Mouse (Mus musculus): ENCODE data around the gene Mettl1. TPM values are rescaled to one million over a fixed set of nuclear protein-coding genes. Genes with fewer than 3 reads are reported as not detected.

Mettl1 gene
- polyA plus RNA-seq (2014; fragmentation: Illumina TruSeq; extraction: RNeasy Lipid Tissue Mini Kit (QIAGEN cat#74804)) = 4.7 TPM

DNA sequence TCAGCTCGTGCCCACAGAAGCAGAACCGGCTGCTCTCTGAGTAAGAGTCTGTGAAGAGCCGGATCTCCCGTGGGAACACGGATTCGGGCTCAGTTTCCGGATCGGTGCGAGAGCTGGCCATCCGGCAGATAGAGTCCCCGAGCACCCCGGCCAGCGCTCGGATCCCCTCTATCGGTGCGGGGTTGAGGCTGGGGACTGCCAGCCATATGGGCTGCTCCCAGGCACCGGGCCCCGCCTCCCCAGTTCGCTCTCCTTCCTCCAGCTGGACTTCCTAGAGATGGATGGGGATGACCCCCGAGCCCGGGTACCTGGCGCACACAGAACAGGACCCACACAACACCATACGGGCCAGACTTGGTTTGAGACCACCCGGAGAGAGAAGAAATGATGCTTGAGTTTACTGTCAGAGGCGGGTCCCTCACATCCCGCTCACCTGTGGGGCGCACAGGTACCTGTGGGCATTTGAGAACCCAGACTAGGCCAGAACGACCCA, at the start of gene Mettl1, which contains the start of gene Eef1akmt3:
Gene Mettl1, plus strand, starts transcription at position 141 of the 493 bp plus-strand sequence.
Gene Eef1akmt3, minus strand, starts transcription at position 240 of the 493 bp plus-strand sequence.

DNA sequence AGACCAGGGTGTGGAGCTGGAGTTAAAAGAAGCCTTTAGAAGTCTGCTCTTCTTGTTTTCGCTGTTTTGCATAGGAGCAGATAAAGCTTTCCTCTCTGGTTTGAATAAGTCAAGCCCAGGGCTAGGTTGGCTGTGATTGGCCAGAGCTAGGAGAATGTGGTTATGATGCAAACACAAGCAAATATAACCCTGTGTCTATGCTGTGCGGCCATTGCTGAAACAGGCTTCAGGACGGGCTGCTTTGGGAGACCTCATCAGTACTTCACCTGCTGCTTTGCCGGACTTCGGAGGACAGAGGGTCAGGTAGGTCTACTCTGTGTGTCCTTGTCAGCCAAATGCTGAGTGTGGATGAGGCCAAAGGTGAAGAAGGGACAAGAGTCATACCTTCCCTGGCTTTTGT, 40.7 kb upstream of the Mettl1 start, which contains the start of gene Avil:
Gene Avil, plus strand, starts transcription at position 181 of the 400 bp plus-strand sequence.

DNA sequence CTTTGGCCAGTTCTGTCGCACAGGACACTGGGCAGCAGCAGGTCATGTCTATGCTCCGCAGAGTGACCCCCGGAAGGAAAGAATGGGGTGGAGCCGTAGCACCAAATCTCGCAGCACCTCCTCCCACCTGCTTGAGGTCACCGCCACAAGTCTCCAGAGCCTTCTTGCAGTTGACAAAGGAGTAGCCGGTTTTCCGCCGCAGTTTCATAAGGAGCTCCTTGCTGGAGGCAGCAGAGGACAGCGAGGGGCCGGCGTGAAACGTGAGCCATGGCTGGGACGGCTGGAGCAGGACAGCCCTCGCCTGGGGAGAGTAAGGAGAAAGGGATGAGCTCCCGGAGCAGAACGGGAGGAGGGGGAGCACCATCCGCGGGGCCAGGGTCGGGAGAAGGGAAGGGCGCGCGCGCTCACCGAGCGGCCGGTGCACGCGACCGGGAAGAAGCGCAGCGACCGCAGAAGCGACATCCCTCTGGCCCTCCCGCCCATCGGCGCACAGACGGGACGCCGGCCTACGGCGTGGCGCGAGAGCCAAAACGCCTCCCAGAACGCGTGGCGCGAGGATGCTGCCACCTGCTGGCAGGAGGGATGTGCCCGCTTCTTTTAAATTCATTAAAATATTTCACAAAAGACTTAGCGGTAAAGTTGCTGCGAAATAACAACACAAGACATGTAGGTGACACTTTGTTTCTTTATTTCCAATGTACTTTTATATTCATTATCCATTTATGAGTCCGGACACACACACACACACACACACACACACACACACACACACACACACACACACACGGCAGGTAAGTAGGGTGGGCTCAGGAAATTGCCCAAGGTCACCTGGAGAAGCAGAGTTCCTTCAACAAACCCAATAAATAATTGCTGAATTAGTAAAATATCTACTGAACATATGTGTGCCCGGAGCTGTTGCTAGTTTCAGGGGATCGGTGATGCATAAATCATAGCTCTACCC, 10.6 kb upstream of the Mettl1 start, which contains the start of gene Tsfm:
Gene Tsfm, minus strand, starts transcription at position 505 of the 961 bp plus-strand sequence.

DNA sequence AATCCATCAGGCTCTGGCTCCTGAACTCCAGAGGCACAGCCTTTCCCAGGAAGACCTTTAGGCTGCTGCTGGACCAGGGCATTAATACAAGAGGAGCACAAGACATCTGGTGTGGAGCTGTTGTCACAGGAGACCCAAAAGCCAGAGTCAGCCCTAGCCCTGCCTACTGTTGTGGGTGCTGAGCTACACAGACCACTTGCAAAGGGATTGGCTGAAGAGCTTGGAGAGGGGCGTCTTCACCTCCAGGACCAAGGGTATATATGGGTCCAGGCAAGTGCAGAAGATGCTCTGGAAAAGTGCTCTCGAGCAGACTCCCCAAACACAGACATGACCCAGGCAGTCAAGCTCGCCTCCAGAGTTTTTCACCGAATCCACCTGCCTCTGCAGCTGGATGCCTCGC, 6.7 kb downstream of the Mettl1 start, which contains the start of gene Cyp27b1:
Gene Cyp27b1, plus strand, starts transcription at position 297 of the 400 bp plus-strand sequence.

DNA sequence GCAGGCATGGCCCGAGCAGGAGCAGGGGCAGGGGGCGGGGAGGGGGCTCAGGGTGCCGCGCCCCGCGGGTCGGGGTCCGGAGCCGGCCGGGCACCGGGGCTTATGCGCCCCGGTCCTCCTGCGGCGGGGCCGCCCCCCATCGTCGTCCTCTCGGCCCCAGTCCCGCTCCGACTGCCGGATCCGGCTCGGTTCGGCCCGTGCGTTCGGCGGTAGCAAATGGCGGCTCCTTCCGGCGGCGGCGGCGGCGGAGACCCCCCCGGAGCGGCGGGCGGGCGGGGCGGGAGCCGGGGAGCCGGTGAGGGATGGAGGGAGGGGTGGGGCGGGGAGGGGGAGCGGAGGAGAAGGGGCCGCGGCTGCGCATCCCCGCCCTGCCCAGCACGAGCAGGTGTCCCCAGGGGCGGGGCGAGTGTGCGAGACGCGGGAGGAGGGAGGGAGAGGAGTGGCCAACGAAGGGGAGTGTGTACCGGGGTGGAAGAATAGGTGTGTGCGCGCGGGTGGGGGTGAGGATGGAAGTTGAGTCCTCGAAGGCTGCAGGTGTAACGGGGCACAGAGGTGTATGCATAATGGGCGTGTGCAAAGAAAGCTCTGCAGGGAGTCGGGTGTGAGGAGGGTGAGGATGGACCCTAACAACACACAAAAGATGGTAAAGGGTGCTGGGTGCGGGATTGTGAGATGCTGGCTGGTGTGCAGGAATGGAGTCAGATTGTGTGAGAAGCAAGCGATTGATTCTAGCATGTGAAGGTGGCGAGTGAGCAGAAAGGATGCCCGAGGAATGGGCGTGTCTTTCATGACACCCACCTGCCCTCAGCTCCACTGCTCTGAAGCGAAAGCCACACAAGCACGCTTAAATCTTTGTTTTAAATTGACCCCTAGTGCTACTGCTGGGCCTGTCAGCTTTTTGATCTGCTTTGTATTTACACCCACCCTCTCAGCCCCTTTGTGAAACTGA, 19.0 kb downstream of the Mettl1 start, which contains the start of gene March9:
Gene March9, minus strand, starts transcription at position 217 of the 949 bp plus-strand sequence.

DNA sequence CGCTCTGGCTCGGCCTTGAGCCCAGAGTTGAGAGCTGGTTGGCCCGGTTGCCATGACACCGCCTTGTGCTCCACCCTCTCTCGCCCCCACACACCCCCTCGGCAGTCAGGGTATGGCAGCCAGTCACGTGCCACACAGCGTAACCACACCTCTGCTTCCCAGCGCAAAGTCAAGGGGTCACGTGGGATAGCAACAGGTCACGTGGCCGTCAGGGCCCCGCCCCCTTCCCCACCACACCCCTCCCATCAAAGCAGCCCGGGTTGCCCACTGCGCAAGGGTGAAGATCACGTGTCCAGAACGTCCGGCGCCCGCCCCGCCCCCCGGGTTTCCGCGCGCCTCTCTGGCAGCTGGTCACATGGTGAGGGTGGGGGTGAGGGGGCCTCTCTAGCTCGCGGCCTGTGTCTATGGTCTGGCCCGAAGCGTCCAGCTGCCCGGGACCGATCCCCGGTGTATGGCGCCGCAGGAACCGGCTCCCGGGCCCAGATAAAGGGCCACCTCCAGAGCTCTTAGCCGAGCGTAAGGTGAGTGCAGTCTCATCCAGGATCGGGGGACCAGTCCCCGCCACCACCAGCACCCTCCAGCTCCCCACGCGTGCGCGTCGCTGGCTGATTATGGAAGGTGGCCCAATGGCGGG, 22.1 kb downstream of the Mettl1 start, which contains the start of gene Cdk4:
Gene Cdk4, plus strand, starts transcription at position 296 of the 634 bp plus-strand sequence.

DNA sequence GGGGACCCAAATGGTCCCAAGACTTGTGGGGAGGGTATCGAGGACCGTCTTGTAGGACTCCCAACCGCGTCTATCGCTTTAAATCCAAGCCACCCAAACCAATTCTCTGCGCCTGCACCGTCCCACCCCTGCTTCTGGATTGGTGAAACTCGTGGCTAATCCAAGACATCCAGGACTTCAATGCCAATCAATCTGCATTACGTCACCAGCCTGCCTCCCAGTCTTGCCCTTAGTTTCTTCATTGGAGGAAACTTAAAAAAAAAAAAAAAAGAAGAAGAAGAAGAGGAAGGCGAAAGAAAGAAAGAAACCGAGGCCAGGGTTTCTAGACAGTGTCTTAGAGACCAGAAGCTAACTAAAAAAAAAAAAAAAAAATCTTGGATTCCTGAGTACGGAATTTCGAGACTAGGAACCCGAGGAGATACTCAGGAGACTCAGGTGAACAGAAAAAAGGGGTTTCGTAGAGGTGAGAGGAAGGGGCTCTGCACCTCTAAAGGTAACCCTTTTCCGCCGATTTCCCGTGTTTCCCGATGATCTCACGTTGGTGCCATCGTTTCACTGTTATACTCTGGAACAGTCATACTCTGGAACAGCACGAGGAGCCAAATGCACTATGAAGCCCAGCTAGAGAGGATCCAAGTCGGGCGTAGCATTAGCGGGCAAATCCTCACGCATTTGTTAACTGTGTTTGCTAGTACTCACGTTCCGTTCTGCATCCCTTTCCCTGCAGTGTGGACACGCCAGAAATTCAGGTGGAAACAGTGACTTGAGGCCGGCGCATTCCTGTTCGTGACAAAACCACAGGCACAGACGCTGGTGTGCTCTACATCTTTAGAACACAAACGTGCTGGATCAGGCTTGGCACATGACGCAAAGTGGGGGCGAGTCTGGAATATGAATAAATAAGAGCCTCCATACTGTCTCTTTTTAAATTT, 29.2 kb downstream of the Mettl1 start, which contains the start of gene Tspan31:
Gene Tspan31, minus strand, starts transcription at position 75 of the 932 bp plus-strand sequence.

DNA sequence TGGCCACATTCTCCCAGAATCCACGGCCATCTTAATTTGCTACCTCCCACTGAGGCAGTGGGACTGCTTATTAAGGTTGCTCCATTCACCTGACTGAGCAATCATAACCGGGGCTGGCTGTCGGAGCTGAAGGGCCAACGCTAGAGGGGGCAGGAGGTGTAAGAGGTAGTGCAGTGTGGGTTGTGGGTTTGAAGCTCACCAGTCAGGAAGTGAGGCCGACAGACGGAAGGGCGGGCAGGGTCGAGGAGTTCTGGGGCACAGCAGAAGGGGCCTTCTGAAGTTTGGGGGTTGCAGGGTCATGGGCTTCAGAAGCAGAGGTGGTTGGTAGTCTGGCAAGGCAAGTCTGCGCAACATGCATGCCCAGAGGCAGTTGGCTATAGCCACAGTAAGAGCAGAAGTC, 33.9 kb downstream of the Mettl1 start, which contains the start of gene Agap2:
Gene Agap2, plus strand, starts transcription at position 205 of the 400 bp plus-strand sequence.

Other genes starting within 250 kb of the Mettl1 start
- gene Atp23, start 140.1 kb upstream of the Mettl1 start, polyA plus RNA-seq (2014; fragmentation: Illumina TruSeq; extraction: RNeasy Lipid Tissue Mini Kit (QIAGEN cat#74804)) = 5.4 TPM
- 49.7 TPM for gene Ctdsp2, start 62.7 kb upstream of the Mettl1 start, polyA plus RNA-seq (2014; fragmentation: Illumina TruSeq; extraction: RNeasy Lipid Tissue Mini Kit (QIAGEN cat#74804))
- not detected for gene Avil, start 40.7 kb upstream of the Mettl1 start, polyA plus RNA-seq (2014; fragmentation: Illumina TruSeq; extraction: RNeasy Lipid Tissue Mini Kit (QIAGEN cat#74804))
- 6.6 TPM for gene Tsfm, start 10.6 kb upstream of the Mettl1 start, polyA plus RNA-seq (2014; fragmentation: Illumina TruSeq; extraction: RNeasy Lipid Tissue Mini Kit (QIAGEN cat#74804))
- gene Eef1akmt3, start 99 bp downstream of the Mettl1 start, polyA plus RNA-seq (2014; fragmentation: Illumina TruSeq; extraction: RNeasy Lipid Tissue Mini Kit (QIAGEN cat#74804)) = 0.26 TPM
- gene Cyp27b1, start 6.8 kb downstream of the Mettl1 start, polyA plus RNA-seq (2014; fragmentation: Illumina TruSeq; extraction: RNeasy Lipid Tissue Mini Kit (QIAGEN cat#74804)) = not detected
- gene March9, start 18.8 kb downstream of the Mettl1 start, polyA plus RNA-seq (2014; fragmentation: Illumina TruSeq; extraction: RNeasy Lipid Tissue Mini Kit (QIAGEN cat#74804)) = 3.0 TPM
- 50.1 TPM for gene Cdk4, start 22.1 kb downstream of the Mettl1 start, polyA plus RNA-seq (2014; fragmentation: Illumina TruSeq; extraction: RNeasy Lipid Tissue Mini Kit (QIAGEN cat#74804))
- gene Tspan31, start 28.9 kb downstream of the Mettl1 start, polyA plus RNA-seq (2014; fragmentation: Illumina TruSeq; extraction: RNeasy Lipid Tissue Mini Kit (QIAGEN cat#74804)) = 60.6 TPM
- gene Agap2, start 33.9 kb downstream of the Mettl1 start, polyA plus RNA-seq (2014; fragmentation: Illumina TruSeq; extraction: RNeasy Lipid Tissue Mini Kit (QIAGEN cat#74804)) = 0.23 TPM
- gene Os9, start 79.7 kb downstream of the Mettl1 start, polyA plus RNA-seq (2014; fragmentation: Illumina TruSeq; extraction: RNeasy Lipid Tissue Mini Kit (QIAGEN cat#74804)) = 8.6 TPM
- gene B4galnt1, start 123.8 kb downstream of the Mettl1 start, polyA plus RNA-seq (2014; fragmentation: Illumina TruSeq; extraction: RNeasy Lipid Tissue Mini Kit (QIAGEN cat#74804)) = 0.31 TPM
- not detected for gene Slc26a10, start 139.2 kb downstream of the Mettl1 start, polyA plus RNA-seq (2014; fragmentation: Illumina TruSeq; extraction: RNeasy Lipid Tissue Mini Kit (QIAGEN cat#74804))
- 18.3 TPM for gene Arhgef25, start 148.7 kb downstream of the Mettl1 start, polyA plus RNA-seq (2014; fragmentation: Illumina TruSeq; extraction: RNeasy Lipid Tissue Mini Kit (QIAGEN cat#74804))
- gene Dtx3, start 154.3 kb downstream of the Mettl1 start, polyA plus RNA-seq (2014; fragmentation: Illumina TruSeq; extraction: RNeasy Lipid Tissue Mini Kit (QIAGEN cat#74804)) = 2.9 TPM
- gene Pip4k2c, start 170.2 kb downstream of the Mettl1 start, polyA plus RNA-seq (2014; fragmentation: Illumina TruSeq; extraction: RNeasy Lipid Tissue Mini Kit (QIAGEN cat#74804)) = 11.7 TPM
- 0.26 TPM for gene Kif5a, start 221.9 kb downstream of the Mettl1 start, polyA plus RNA-seq (2014; fragmentation: Illumina TruSeq; extraction: RNeasy Lipid Tissue Mini Kit (QIAGEN cat#74804))
- 16.8 TPM for gene Dctn2, start 225.0 kb downstream of the Mettl1 start, polyA plus RNA-seq (2014; fragmentation: Illumina TruSeq; extraction: RNeasy Lipid Tissue Mini Kit (QIAGEN cat#74804))
- 3.0 TPM for gene Mbd6, start 247.6 kb downstream of the Mettl1 start, polyA plus RNA-seq (2014; fragmentation: Illumina TruSeq; extraction: RNeasy Lipid Tissue Mini Kit (QIAGEN cat#74804))

Data from ovary, adult 10 weeks (tissue).